Mouse (Mus musculus): ENCODE results near the gene Asxl2.

GRCm38 (mm10) chr12:3396931-3397330 is 29.7 kb upstream of the Asxl2 start:
- TF ChIP-seq CTCF (IDR thresholded peaks at IDR 0.05; ENCODE audit: control insufficient read depth, insufficient read depth, insufficient read length) (no peak), USF1 (IDR thresholded peaks at IDR 0.05; ENCODE audit: low read depth) (no peak), MYOD1 (IDR thresholded peaks at IDR 0.05; ENCODE audit: control insufficient read depth, insufficient read length, low read depth) (no peak), CEBPB (IDR thresholded peaks at IDR 0.05; ENCODE audit: low read depth) (no peak), MAX (IDR thresholded peaks at IDR 0.05) (no peak), MYOG (IDR thresholded peaks at IDR 0.05; ENCODE audit: control insufficient read depth, extremely low read depth, insufficient read length) (no peak), FOSL1 (IDR thresholded peaks at IDR 0.05; ENCODE audit: insufficient read depth, low read length, poor library complexity, severe bottlenecking) (no peak)
